Mouse (Mus musculus) layer of hippocampus, adult 9-11 months (tissue): Measurements from ENCODE around the gene Gm20388.
A peak's percentile ranks its signal among the peaks of the same experiment; 100 is the strongest.

Experiments used
- DNase-seq: peaks from one replicate; pipeline ENCODE4 v3.0.0; 2022

The Gm20388 gene

GRCm38 (mm10) chr8:122273826-122274225 lies 2363.2 kb downstream of the Gm20388 start:
- DNase-seq, result no peak

GRCm38 (mm10) chr8:122274651-122275391 lies 2364.2 kb downstream of the Gm20388 start:
- no peak for DNase-seq

GRCm38 (mm10) chr8:122276308-122276707 lies 2365.7 kb downstream of the Gm20388 start:
- no peak for DNase-seq

- no peak for DNase-seq
Observed at GRCm38 (mm10) chr8:122277204-122277995, 2366.8 kb downstream of the Gm20388 start.

GRCm38 (mm10) chr8:122280156-122280555 lies 2369.5 kb downstream of the Gm20388 start:
- DNase-seq, result no peak

- peak; percentile 32 for DNase-seq
Observed at GRCm38 (mm10) chr8:122280588-122281316, 2370.1 kb downstream of the Gm20388 start.

GRCm38 (mm10) chr8:122281317-122282034 lies 2370.8 kb downstream of the Gm20388 start:
- peak; percentile 99 for DNase-seq

- no peak for DNase-seq
Observed at GRCm38 (mm10) chr8:122282035-122282358, 2371.4 kb downstream of the Gm20388 start, which contains the start of gene Zfpm1. Gene Zfpm1, plus strand, starts transcription at chr8:122282141.

- peak; percentile 36 for DNase-seq
Observed at GRCm38 (mm10) chr8:122282501-122283355, 2372.1 kb downstream of the Gm20388 start.

GRCm38 (mm10) chr8:122283356-122284202 lies 2372.9 kb downstream of the Gm20388 start:
- peak; percentile 65 for DNase-seq

GRCm38 (mm10) chr8:122284203-122284658 lies 2373.6 kb downstream of the Gm20388 start:
- DNase-seq, result peak; percentile 53

- no peak for DNase-seq
Observed at GRCm38 (mm10) chr8:122284659-122285261, 2374.1 kb downstream of the Gm20388 start.

- no peak for DNase-seq
Observed at GRCm38 (mm10) chr8:122285727-122286126, 2375.1 kb downstream of the Gm20388 start.

GRCm38 (mm10) chr8:122286899-122287298 lies 2376.3 kb downstream of the Gm20388 start:
- DNase-seq, result no peak

- no peak for DNase-seq
Observed at GRCm38 (mm10) chr8:122287742-122288141, 2377.1 kb downstream of the Gm20388 start.

GRCm38 (mm10) chr8:122288344-122288743 lies 2377.7 kb downstream of the Gm20388 start:
- no peak for DNase-seq

- no peak for DNase-seq
Observed at GRCm38 (mm10) chr8:122291075-122291474, 2380.4 kb downstream of the Gm20388 start.

- no peak for DNase-seq
Observed at GRCm38 (mm10) chr8:122291549-122291948, 2380.9 kb downstream of the Gm20388 start.

- no peak for DNase-seq
Observed at GRCm38 (mm10) chr8:122293484-122293883, 2382.8 kb downstream of the Gm20388 start.

- DNase-seq, result peak; percentile 57
Observed at GRCm38 (mm10) chr8:122294273-122294683, 2383.6 kb downstream of the Gm20388 start.
